ENCODE assay signal across 25 mouse cellular contexts in genomic region chr2:44098552-44098951, GRCm38 (mm10).
"Had no signal": no experiment of that assay in that cellular context is flagged by ENCODE, and none has a peak within 500 bp of the region (broad histone marks: within the 10 kb centered on the region; RNA-seq: fewer than 3 reads in every experiment).

No protein-coding gene starts in this region.

- H3K9me3 ChIP-seq: intestine, embryonic 15.5 days; limb, embryonic 10.5 days; liver, embryonic 13.5 days had no signal

- H3K4me1 ChIP-seq: hindbrain, embryonic 10.5 days; hindbrain, embryonic 12.5 days; intestine, embryonic 15.5 days; liver, embryonic 13.5 days had no signal

- H3K27me3 ChIP-seq: hindbrain, embryonic 12.5 days; intestine, embryonic 15.5 days; limb, embryonic 12.5 days; liver, embryonic 13.5 days had no signal

- DNase-seq: gastrocnemius, adult 2 months; gastrocnemius, postnatal 10 days; gastrocnemius, postnatal 25 days; heart, adult 2 months; heart, postnatal 10 days; heart, postnatal 4 days; kidney, adult 18-20 months; kidney, adult 8-10 months; kidney, postnatal 10 days; kidney, postnatal 25 days; kidney, postnatal 4 days; liver; liver, embryonic 13.5 days had no signal

- H3K27ac ChIP-seq: gastrocnemius, adult 2 months; heart, adult 2 months; hindbrain, embryonic 10.5 days; hindbrain, embryonic 12.5 days; hindbrain, embryonic 14.5 days; intestine, embryonic 15.5 days; layer of hippocampus, adult 2 months; limb, embryonic 10.5 days; limb, embryonic 12.5 days; liver, embryonic 13.5 days had no signal

- H3K4me2 ChIP-seq: heart, embryonic 11.5 days; hindbrain, embryonic 12.5 days; hindbrain, embryonic 14.5 days; intestine, embryonic 15.5 days; limb, embryonic 12.5 days; liver, embryonic 11.5 days; liver, embryonic 13.5 days had no signal

- H3K36me3 ChIP-seq: hindbrain, embryonic 10.5 days; hindbrain, embryonic 12.5 days; intestine, embryonic 15.5 days; limb, embryonic 10.5 days; limb, embryonic 12.5 days; liver, embryonic 13.5 days had no signal

- ATAC-seq: hindbrain, embryonic 16.5 days; inflammation-experienced regulatory T-cells, adult 6 months; intestine, embryonic 15.5 days; intestine, postnatal 0 days had no signal

- H3K9ac ChIP-seq: hindbrain, embryonic 12.5 days; hindbrain, embryonic 14.5 days; intestine, embryonic 15.5 days; limb, embryonic 12.5 days; liver, embryonic 13.5 days had no signal

- H3K4me3 ChIP-seq: gastrocnemius, adult 2 months; heart, adult 2 months; hindbrain, embryonic 10.5 days; hindbrain, embryonic 12.5 days; intestine, embryonic 15.5 days; layer of hippocampus, adult 2 months; limb, embryonic 10.5 days; limb, embryonic 12.5 days; liver, embryonic 13.5 days had no signal
